Mouse (Mus musculus) heart, postnatal 14 days (tissue): ENCODE results near the gene Prickle3. TPM values are rescaled to one million over a fixed set of nuclear protein-coding genes. Genes with fewer than 3 reads are reported as not detected.

Experiments used
- total RNA-seq, 2 experiments: library from RNA; stranded (reverse); gene quantifications; 2 replicates each; pipeline ENCODE4 v1.2.3; 2021

Prickle3 gene
- total RNA-seq, 2 experiments from 2014 or later = 19.4 to 21.4 TPM

Other genes starting within 250 kb of the Prickle3 start
- gene Foxp3, start 83.6 kb upstream of the Prickle3 start, total RNA-seq = under 1 TPM in 1 of 2 experiments, not detected in 1; 0.05 TPM
- 1 to 10 TPM; 2.3 to 2.6 TPM for gene Ppp1r3f, start 83.0 kb upstream of the Prickle3 start, total RNA-seq
- gene Ccdc22, start 51.7 kb upstream of the Prickle3 start, total RNA-seq = 10 to 100 TPM; 11.5 to 12.4 TPM
- gene Cacna1f, start 50.2 kb upstream of the Prickle3 start, total RNA-seq = not detected
- 1 to 10 TPM; 1.4 to 1.8 TPM for gene Syp, start 18.8 kb upstream of the Prickle3 start, total RNA-seq
- 10 to 100 TPM; 43.8 to 58.0 TPM for gene Plp2, start 14.1 kb downstream of the Prickle3 start, total RNA-seq
- 10 to 100 TPM; 18.4 to 21.2 TPM for gene Magix, start 24.0 kb downstream of the Prickle3 start, total RNA-seq
- 10 to 100 TPM; 21.4 to 21.5 TPM for gene Gpkow, start 39.9 kb downstream of the Prickle3 start, total RNA-seq
- 10 to 100 TPM; 28.8 to 38.3 TPM for gene Wdr45, start 57.1 kb downstream of the Prickle3 start, total RNA-seq
- gene Gm45208, start 65.0 kb downstream of the Prickle3 start, total RNA-seq = not detected
- gene Praf2, start 71.2 kb downstream of the Prickle3 start, total RNA-seq = 1 to 10 TPM; 7.0 to 8.0 TPM
- gene Ccdc120, start 93.6 kb downstream of the Prickle3 start, total RNA-seq = 1 to 10 TPM in 1 of 2 experiments, under 1 TPM in 1; 0.74 to 1.2 TPM
- gene Tfe3, start 105.3 kb downstream of the Prickle3 start, total RNA-seq = 10 to 100 TPM; 14.8 to 19.9 TPM
- 10 to 100 TPM; 26.1 to 31.7 TPM for gene Gripap1, start 132.5 kb downstream of the Prickle3 start, total RNA-seq
- gene Kcnd1, start 165.0 kb downstream of the Prickle3 start, total RNA-seq = under 1 TPM; 0.39 to 0.45 TPM
- 10 to 100 TPM; 33.5 to 33.8 TPM for gene Otud5, start 184.1 kb downstream of the Prickle3 start, total RNA-seq
- gene Pim2, start 221.0 kb downstream of the Prickle3 start, total RNA-seq = 1 to 10 TPM; 2.5 to 3.5 TPM
- gene Slc35a2, start 226.8 kb downstream of the Prickle3 start, total RNA-seq = 10 to 100 TPM; 14.1 to 14.7 TPM
- 10 to 100 TPM; 22.5 to 26.4 TPM for gene Pqbp1, start 242.0 kb downstream of the Prickle3 start, total RNA-seq
- 10 to 100 TPM; 30.8 to 42.9 TPM for gene Timm17b, start 242.1 kb downstream of the Prickle3 start, total RNA-seq